Mouse (Mus musculus) heart, postnatal 36 days (tissue): ENCODE data around the gene Tmem150a. TPM values are rescaled to one million over a fixed set of nuclear protein-coding genes. Genes with fewer than 3 reads are reported as not detected.

ENCODE experiments used
- DNase-seq, 2 experiments: peaks; one replicate each; pipeline ENCODE4 v3.0.0; 2021 to 2022
- intact Hi-C: fragments of 180-260 bp; cut with DNase I; formaldehyde crosslinking; loops from one replicate; pipeline ENCODE4 v1.15.1; 2025
- total RNA-seq, 2 experiments: library from RNA; stranded (reverse); gene quantifications; 2 replicates each; pipeline ENCODE4 v1.2.3; 2021

Gene Tmem150a
- 10 to 100 TPM; 19.3 to 22.6 TPM for total RNA-seq

- peak; percentile 82 to 86 for DNase-seq
- intact Hi-C loops, result no loop called here
These were observed at the start of gene Tmem150a for GRCm38 (mm10) chr6:72355066-72355911. TSS of gene Tmem150a (plus strand) at chr6:72355447.

GRCm38 (mm10) chr6:72312198-72312597, 43.0 kb upstream of the Tmem150a start:
- no peak for DNase-seq
- intact Hi-C loops, result no loop called here

- peak in 1 of 2 experiments; percentile 11 for DNase-seq
- intact Hi-C loops, result no loop called here
These were observed 42.0 kb upstream of the Tmem150a start for GRCm38 (mm10) chr6:72313124-72313867.

- intact Hi-C loops, result no loop called here
These were observed 39.9 kb upstream of the Tmem150a start for GRCm38 (mm10) chr6:72315384-72315783.

GRCm38 (mm10) chr6:72316044-72316443, 39.2 kb upstream of the Tmem150a start:
- intact Hi-C loops, result no loop called here
- DNase-seq, result no peak

More at GRCm38 (mm10) chr6:72315384-72315783, 39.9 kb upstream of the Tmem150a start:
- no peak for DNase-seq

GRCm38 (mm10) chr6:72318440-72318839, 36.8 kb upstream of the Tmem150a start:
- intact Hi-C loops, result loop anchor here (2.0 kb wide), 1 partner anchor 132 kb away; no protein-coding TSS in a partner anchor
- no peak for DNase-seq

- intact Hi-C loops, result loop anchor here (1.0 to 2.0 kb wide), 2 partner anchors 35 to 132 kb away; no protein-coding TSS in a partner anchor
- DNase-seq, result peak; percentile 61 to 62
These were observed 36.2 kb upstream of the Tmem150a start for GRCm38 (mm10) chr6:72319019-72319418.

GRCm38 (mm10) chr6:72322936-72323335, 32.3 kb upstream of the Tmem150a start:
- intact Hi-C loops, result no loop called here
- DNase-seq, result no peak

GRCm38 (mm10) chr6:72323786-72324508, 31.3 kb upstream of the Tmem150a start:
- intact Hi-C loops, result no loop called here
- DNase-seq, result no peak

- peak in 1 of 2 experiments; percentile 25 for DNase-seq
- intact Hi-C loops, result no loop called here
These were observed 29.0 kb upstream of the Tmem150a start for GRCm38 (mm10) chr6:72326274-72326673.

- DNase-seq, result no peak
- intact Hi-C loops, result no loop called here
These were observed 26.2 kb upstream of the Tmem150a start for GRCm38 (mm10) chr6:72329019-72329418.

- intact Hi-C loops, result no loop called here
- DNase-seq, result no peak
These were observed 25.1 kb upstream of the Tmem150a start for GRCm38 (mm10) chr6:72330133-72330532.

- intact Hi-C loops, result no loop called here
These were observed 22.1 kb upstream of the Tmem150a start for GRCm38 (mm10) chr6:72333111-72333510.

GRCm38 (mm10) chr6:72340481-72340880, 14.8 kb upstream of the Tmem150a start:
- intact Hi-C loops, result loop anchor here (10.0 kb wide), 1 partner anchor 436 kb away; the partner anchor contains the start of genes Polr1a and Ptcd3
- no peak for DNase-seq

More at GRCm38 (mm10) chr6:72333111-72333510, 22.1 kb upstream of the Tmem150a start:
- DNase-seq, result no peak

- no peak for DNase-seq
- intact Hi-C loops, result loop anchor here (10.0 kb wide), 1 partner anchor 440 kb away; the partner anchor contains the start of genes Polr1a and Ptcd3
These were observed 10.7 kb upstream of the Tmem150a start for GRCm38 (mm10) chr6:72344396-72345073.

- intact Hi-C loops, result loop anchor here (10.0 kb wide), 1 partner anchor 440 kb away; the partner anchor contains the start of genes Polr1a and Ptcd3
These were observed 10.1 kb upstream of the Tmem150a start, which contains the start of gene Usp39 for GRCm38 (mm10) chr6:72345074-72345567. TSS of gene Usp39 (minus strand) at chr6:72345184.

GRCm38 (mm10) chr6:72345633-72346032, 9.6 kb upstream of the Tmem150a start:
- no peak for DNase-seq
- intact Hi-C loops, result loop anchor here (10.0 kb wide), 1 partner anchor 441 kb away; the partner anchor contains the start of genes Polr1a and Ptcd3

More at GRCm38 (mm10) chr6:72345074-72345567, 10.1 kb upstream of the Tmem150a start, which contains the start of gene Usp39:
- peak; percentile 91 to 92 for DNase-seq

- intact Hi-C loops, result loop anchor here (10.0 kb wide), 1 partner anchor 441 kb away; the partner anchor contains the start of genes Polr1a and Ptcd3
- no peak for DNase-seq
These were observed 9.0 kb upstream of the Tmem150a start for GRCm38 (mm10) chr6:72346261-72346660.
